29 mouse cellular contexts compared by ENCODE assay signal in genomic region chr7:81844801-81845200, GRCm38 (mm10). TPM values are rescaled to one million over a fixed set of nuclear protein-coding genes. Genes with fewer than 3 reads are reported as not detected.
DNase-seq lines count a peak whose midpoint lies in the region; ATAC-seq and TF ChIP-seq lines count a peak whose summit lies in the region.
"Had no signal": no experiment of that assay in that cellular context is flagged by ENCODE, and none has a peak within 500 bp of the region (broad histone marks: within the 10 kb centered on the region; RNA-seq: fewer than 3 reads in every experiment).

No protein-coding gene starts in this region.

- H3K27ac ChIP-seq in gastrocnemius, adult 2 months, result peak overlapping the region; percentile 46; the same call in 1 of the 2 replicates
- no peak overlapping the region for H3K27ac ChIP-seq in midbrain, embryonic 11.5 days (ENCODE audit: low read depth, low read length)
- no peak overlapping the region for H3K27ac ChIP-seq in midbrain, embryonic 16.5 days (ENCODE audit: low read length)
- H3K27ac ChIP-seq in embryonic facial prominence, embryonic 10.5 days (replicated peaks), result no peak overlapping the region
- H3K27ac ChIP-seq: embryonic facial prominence, embryonic 13.5 days; embryonic facial prominence, embryonic 15.5 days; forebrain, embryonic 10.5 days; forebrain, embryonic 12.5 days had no signal

- no peak overlapping the region for H3K9ac ChIP-seq in midbrain, embryonic 11.5 days (ENCODE audit: low read length)
- no peak overlapping the region for H3K9ac ChIP-seq in midbrain, embryonic 16.5 days (ENCODE audit: low read depth, low read length)
- H3K9ac ChIP-seq: embryonic facial prominence, embryonic 13.5 days; embryonic facial prominence, embryonic 15.5 days; forebrain, embryonic 12.5 days had no signal

- no peaks in the 10 kb centered on the region for H3K4me1 ChIP-seq in midbrain, embryonic 11.5 days (ENCODE audit: control insufficient read depth, insufficient read depth, low read length)
- 0 out of 2 replicates have a peak, but pooled peaks cover 3% of the 10 kb centered on the region for H3K4me1 ChIP-seq in midbrain, embryonic 16.5 days (ENCODE audit: control insufficient read depth, insufficient read depth, low read length)
- H3K4me1 ChIP-seq in embryonic facial prominence, embryonic 10.5 days, result peaks cover 28% of the 10 kb centered on the region

- 88% methylated on average over 11 of the region's 11 CpGs for WGBS in midbrain, embryonic 11.5 days
- 90% methylated on average over 11 of the region's 11 CpGs for WGBS in midbrain, embryonic 16.5 days
- 61% methylated on average over 11 of the region's 11 CpGs for WGBS in embryonic facial prominence, embryonic 10.5 days

- intact Hi-C loops in gastrocnemius, adult 2 months (cut with DNase I), result no loop called here
- intact Hi-C loops in gastrocnemius, postnatal 14 days (cut with DNase I; ENCODE audit: low total_unique reads), result no loop called here

- H3K27me3 ChIP-seq in midbrain, embryonic 11.5 days (ENCODE audit: control insufficient read depth, insufficient read depth, low read length), result no peaks in the 10 kb centered on the region
- no peaks in the 10 kb centered on the region for H3K27me3 ChIP-seq in midbrain, embryonic 16.5 days (ENCODE audit: control insufficient read depth, insufficient read depth, low read depth, low read length)
- no peaks in the 10 kb centered on the region for H3K27me3 ChIP-seq in embryonic facial prominence, embryonic 10.5 days (replicated peaks; ENCODE audit: low read depth, poor library complexity, severe bottlenecking)
- peaks cover 7% of the 10 kb centered on the region for H3K27me3 ChIP-seq in myocyte (ENCODE audit: control insufficient read depth, insufficient read depth, insufficient read length)
- H3K27me3 ChIP-seq: embryonic facial prominence, embryonic 13.5 days; embryonic facial prominence, embryonic 15.5 days; forebrain, embryonic 12.5 days had no signal

- H3K36me3 ChIP-seq in midbrain, embryonic 11.5 days (ENCODE audit: control insufficient read depth, insufficient read depth, low read length), result no peaks in the 10 kb centered on the region
- H3K36me3 ChIP-seq in midbrain, embryonic 16.5 days (ENCODE audit: control insufficient read depth, insufficient read depth, low read length), result no peaks in the 10 kb centered on the region
- no peaks in the 10 kb centered on the region for H3K36me3 ChIP-seq in embryonic facial prominence, embryonic 10.5 days (replicated peaks)
- no peaks in the 10 kb centered on the region for H3K36me3 ChIP-seq in myocyte (ENCODE audit: control insufficient read depth, insufficient read depth)
- H3K36me3 ChIP-seq: embryonic facial prominence, embryonic 13.5 days; embryonic facial prominence, embryonic 15.5 days; forebrain, embryonic 10.5 days; forebrain, embryonic 12.5 days had no signal

- no peak overlapping the region for H3ac ChIP-seq in myocyte (ENCODE audit: control insufficient read depth, insufficient read length)

- H3K9me3 ChIP-seq in midbrain, embryonic 11.5 days (ENCODE audit: control insufficient read depth, low read length), result no peaks in the 10 kb centered on the region
- H3K9me3 ChIP-seq in midbrain, embryonic 16.5 days (replicated peaks; ENCODE audit: control insufficient read depth, low read length, poor library complexity, severe bottlenecking), result no peaks in the 10 kb centered on the region
- H3K9me3 ChIP-seq in embryonic facial prominence, embryonic 10.5 days, result no peaks in the 10 kb centered on the region
- H3K9me3 ChIP-seq: embryonic facial prominence, embryonic 13.5 days; embryonic facial prominence, embryonic 15.5 days; forebrain, embryonic 10.5 days; forebrain, embryonic 12.5 days had no signal

- DNase-seq in gastrocnemius, adult 2 months, result no peak
- DNase-seq in gastrocnemius, postnatal 14 days, result no peak
- DNase-seq in midbrain, embryonic 11.5 days (ENCODE audit: low spot score, missing footprints), result peak; percentile 41
- DNase-seq in embryonic facial prominence, embryonic 10.5 days (ENCODE audit: low spot score), result peak; percentile 7
- DNase-seq: adrenal gland, postnatal 10 days; adrenal gland, postnatal 25 days; cerebellum, adult 11 months; cerebellum, adult 18-20 months; cerebellum, adult 8-10 months; cerebellum, adult 9-11 months; cerebellum, postnatal 14 days had no signal

- ATAC-seq in midbrain, embryonic 11.5 days (ENCODE audit: low FRiP score), result no peak
- no peak for ATAC-seq in midbrain, embryonic 16.5 days
- no peak for ATAC-seq in megakaryocyte progenitor cell, adult 5-6 weeks (replicated peaks; ENCODE audit: poor library complexity)
- ATAC-seq: forebrain, embryonic 14.5 days; forebrain, embryonic 16.5 days had no signal

- no peak overlapping the region for H3K4me2 ChIP-seq in midbrain, embryonic 11.5 days
- H3K4me2 ChIP-seq in midbrain, embryonic 16.5 days (ENCODE audit: low read length), result no peak overlapping the region
- peak overlapping the region; percentile 42 for H3K4me2 ChIP-seq in myocyte (ENCODE audit: low read depth)
- H3K4me2 ChIP-seq: embryonic facial prominence, embryonic 13.5 days; embryonic facial prominence, embryonic 15.5 days; forebrain, embryonic 12.5 days had no signal

- no peaks in the 10 kb centered on the region for H3K79me2 ChIP-seq in myocyte (ENCODE audit: control insufficient read depth, insufficient read depth)

- peak overlapping the region; percentile 11; the same call in 1 of the 2 replicates for H3K4me3 ChIP-seq in gastrocnemius, adult 2 months
- no peak overlapping the region for H3K4me3 ChIP-seq in midbrain, embryonic 11.5 days (ENCODE audit: low read depth, low read length)
- no peak overlapping the region for H3K4me3 ChIP-seq in midbrain, embryonic 16.5 days (ENCODE audit: low read depth, low read length)
- no peak overlapping the region for H3K4me3 ChIP-seq in embryonic facial prominence, embryonic 10.5 days
- no peak overlapping the region for H3K4me3 ChIP-seq in myocyte
- H3K4me3 ChIP-seq: embryonic facial prominence, embryonic 13.5 days; embryonic facial prominence, embryonic 15.5 days; erythroblast, embryonic 14.5 days; forebrain, embryonic 10.5 days; forebrain, embryonic 12.5 days had no signal

- no peak for TF ChIP-seq POLR2A in myocyte (IDR thresholded peaks at IDR 0.05; ENCODE audit: insufficient read length, low read depth)

- TF ChIP-seq CTCF in gastrocnemius, adult 2 months (IDR thresholded peaks at IDR 0.05), result no peak

TF ChIP-seq in myocyte, 11 proteins besides CTCF, POLR2A, EP300 and RAD21:
- TF ChIP-seq POLR2AphosphoS2 (IDR thresholded peaks at IDR 0.05; ENCODE audit: insufficient read length, low read depth), result no peak

RNA-seq across cellular contexts. Expression of gene Gm10160, which starts 10.8 kb away (rescaled TPM):
- total RNA-seq in gastrocnemius, adult 2 months (2021), result not detected
- total RNA-seq in gastrocnemius, postnatal 14 days (2021), result not detected
- polyA plus RNA-seq in midbrain, embryonic 11.5 days (2014; fragmentation: Nextera tagmentation; extraction: Ambion mirVana), result not detected in 2 replicates
- polyA plus RNA-seq in midbrain, embryonic 16.5 days (2015; fragmentation: Nextera tagmentation; extraction: Ambion mirVana), result not detected in 2 replicates
- not detected in 2 replicates for polyA plus RNA-seq in embryonic facial prominence, embryonic 10.5 days (2016; fragmentation: Nextera tagmentation; extraction: Ambion mirVana)
- not detected for polyA plus RNA-seq in myocyte (2012; fragmentation: generic; extraction: Trizol)
- not detected in 2 replicates for total RNA-seq in megakaryocyte progenitor cell, adult 5-6 weeks (2015)
- not detected in 2 replicates for total RNA-seq in megakaryocyte progenitor cell, adult 5-6 weeks (2017)
- total RNA-seq: adrenal gland, adult 2 months; adrenal gland, postnatal 10 days; adrenal gland, postnatal 25 days; adrenal gland, postnatal 4 days; ES-E14; MEL had no signal
- polyA plus RNA-seq: adrenal gland, adult 2 months; brain, embryonic 14.5 days; C2C12; cortical plate, adult 2 months; embryonic facial prominence, embryonic 11.5 days; embryonic facial prominence, embryonic 13.5 days; embryonic facial prominence, embryonic 15.5 days; erythroblast, embryonic 14.5 days; forebrain, embryonic 10.5 days; forebrain, embryonic 12.5 days; forebrain, embryonic 14.5 days; forebrain, embryonic 16.5 days had no signal

RNA-seq across cellular contexts. Expression of gene Tm6sf1, which starts 14.0 kb away (rescaled TPM):
- total RNA-seq in gastrocnemius, adult 2 months (2021), result 10 to 100 TPM in 1 of 2 experiments, 1 to 10 TPM in 1; 5.8 to 13.1 TPM
- 10 to 100 TPM; 32.9 to 43.5 TPM for total RNA-seq in gastrocnemius, postnatal 14 days (2021)
- 13.1 and 13.4 TPM in 2 replicates for polyA plus RNA-seq in midbrain, embryonic 11.5 days (2014; fragmentation: Nextera tagmentation; extraction: Ambion mirVana)
- polyA plus RNA-seq in midbrain, embryonic 16.5 days (2015; fragmentation: Nextera tagmentation; extraction: Ambion mirVana), result 8.1 and 8.7 TPM in 2 replicates
- polyA plus RNA-seq in embryonic facial prominence, embryonic 10.5 days (2016; fragmentation: Nextera tagmentation; extraction: Ambion mirVana), result 10.7 and 12.2 TPM in 2 replicates
- polyA plus RNA-seq in myocyte (2012; fragmentation: generic; extraction: Trizol), result 11.4 TPM
- total RNA-seq in megakaryocyte progenitor cell, adult 5-6 weeks (2015), result 186 and 194 TPM in 2 replicates
- total RNA-seq in megakaryocyte progenitor cell, adult 5-6 weeks (2017), result 159 and 203 TPM in 2 replicates

RNA-seq across cellular contexts. Expression of gene Btbd1, which starts 15.6 kb away (rescaled TPM):
- total RNA-seq in gastrocnemius, adult 2 months (2021), result 100 to 1,000 TPM; 145 to 194 TPM
- 100 to 1,000 TPM; 183 to 206 TPM for total RNA-seq in gastrocnemius, postnatal 14 days (2021)
- polyA plus RNA-seq in midbrain, embryonic 11.5 days (2014; fragmentation: Nextera tagmentation; extraction: Ambion mirVana), result 102 and 106 TPM in 2 replicates
- 89.1 and 98.2 TPM in 2 replicates for polyA plus RNA-seq in midbrain, embryonic 16.5 days (2015; fragmentation: Nextera tagmentation; extraction: Ambion mirVana)
- 56.2 and 58.9 TPM in 2 replicates for polyA plus RNA-seq in embryonic facial prominence, embryonic 10.5 days (2016; fragmentation: Nextera tagmentation; extraction: Ambion mirVana)
- 66.6 TPM for polyA plus RNA-seq in myocyte (2012; fragmentation: generic; extraction: Trizol)
- total RNA-seq in megakaryocyte progenitor cell, adult 5-6 weeks (2015), result 55.0 and 59.1 TPM in 2 replicates
- total RNA-seq in megakaryocyte progenitor cell, adult 5-6 weeks (2017), result 70.8 and 105 TPM in 2 replicates

RNA-seq across cellular contexts. Expression of gene 3110040N11Rik, which starts 55.5 kb away (rescaled TPM):
- total RNA-seq in gastrocnemius, adult 2 months (2021), result 10 to 100 TPM; 17.3 to 23.7 TPM
- 10 to 100 TPM; 16.2 to 22.0 TPM for total RNA-seq in gastrocnemius, postnatal 14 days (2021)
- 46.3 and 51.2 TPM in 2 replicates for polyA plus RNA-seq in midbrain, embryonic 11.5 days (2014; fragmentation: Nextera tagmentation; extraction: Ambion mirVana)
- 53.2 and 58.7 TPM in 2 replicates for polyA plus RNA-seq in midbrain, embryonic 16.5 days (2015; fragmentation: Nextera tagmentation; extraction: Ambion mirVana)
- polyA plus RNA-seq in embryonic facial prominence, embryonic 10.5 days (2016; fragmentation: Nextera tagmentation; extraction: Ambion mirVana), result 42.6 and 50.2 TPM in 2 replicates
- 28.6 TPM for polyA plus RNA-seq in myocyte (2012; fragmentation: generic; extraction: Trizol)
- total RNA-seq in megakaryocyte progenitor cell, adult 5-6 weeks (2015), result 28.1 and 45.7 TPM in 2 replicates
- 96.3 and 102 TPM in 2 replicates for total RNA-seq in megakaryocyte progenitor cell, adult 5-6 weeks (2017)

Comparison
In these comparisons a context has a peak if more than half of its experiments do, and no peak if none do; other contexts are left out.
1. DNase-seq: peak in midbrain, embryonic 11.5 days (single experiment) and embryonic facial prominence, embryonic 10.5 days (single experiment); none in gastrocnemius, adult 2 months (single experiment) and gastrocnemius, postnatal 14 days (single experiment).